Mouse (Mus musculus) cerebellum, adult 9-11 months (tissue): ENCODE measurements around the gene Ugt2b35.
"Not testable (repeated sequence)": the region's sequence is repeated elsewhere in the genome, so short reads cannot be mapped to it uniquely, and the experiment has no call there.

Experiments
- DNase-seq: peaks from one replicate; pipeline ENCODE4 v3.0.0; 2022

The Ugt2b35 gene

GRCm38 (mm10) chr5:87000395-87001073 is at the start of gene Ugt2b35:
Gene Ugt2b35, plus strand, starts transcription at chr5:87000860.
- no peak for DNase-seq

- no peak for DNase-seq
These were observed 40.2 kb upstream of the Ugt2b35 start for GRCm38 (mm10) chr5:86960504-86960903.

GRCm38 (mm10) chr5:86961587-86962358 is 38.9 kb upstream of the Ugt2b35 start:
- no peak for DNase-seq

DNA sequence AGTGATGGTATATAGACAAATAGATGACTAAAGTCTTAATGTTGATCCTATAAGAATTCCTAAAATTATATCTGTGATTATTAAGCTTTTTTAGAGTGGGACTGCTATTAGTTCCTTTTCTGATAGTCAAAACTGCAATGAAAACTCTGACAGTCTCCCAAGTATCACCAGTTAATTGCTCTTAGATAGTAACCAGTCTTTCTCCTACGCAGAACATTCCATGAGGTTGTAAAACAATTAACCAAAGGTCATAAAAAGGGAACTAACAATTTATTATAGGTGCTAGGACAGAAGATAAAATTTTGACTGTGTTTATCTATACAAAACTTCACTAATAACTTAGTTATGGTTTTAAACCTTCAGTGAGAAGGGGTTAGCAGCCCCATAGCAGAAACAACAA is 37.8 kb upstream of the Ugt2b35 start:
- not testable (repeated sequence) for DNase-seq

GRCm38 (mm10) chr5:86967271-86967670 is 33.4 kb upstream of the Ugt2b35 start:
- not testable (repeated sequence) for DNase-seq

GRCm38 (mm10) chr5:87004735-87005134 is 4.1 kb downstream of the Ugt2b35 start:
- no peak for DNase-seq

DNA sequence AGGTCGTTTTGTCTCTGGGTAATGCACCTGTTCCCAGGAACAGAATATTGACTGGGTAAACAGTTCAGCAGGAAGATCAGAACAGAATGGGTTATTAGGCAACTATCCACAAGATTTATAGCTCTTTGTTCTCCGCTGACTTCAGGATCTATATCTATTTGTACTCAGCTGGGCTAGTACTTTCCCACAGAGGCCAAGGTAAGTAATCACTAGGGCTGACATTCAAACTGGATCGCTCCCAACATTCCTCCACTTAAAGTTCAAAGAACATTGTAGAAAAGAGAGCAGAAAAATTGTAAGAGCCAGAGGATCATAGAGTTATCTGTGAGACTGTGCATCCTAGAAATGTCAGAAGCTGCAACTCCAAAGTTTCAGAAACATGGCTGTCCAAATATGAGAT is 14.8 kb downstream of the Ugt2b35 start:
- DNase-seq, result no peak

GRCm38 (mm10) chr5:87027359-87027758 is 26.7 kb downstream of the Ugt2b35 start:
- DNase-seq, result no peak

GRCm38 (mm10) chr5:87030624-87031023 is 30.0 kb downstream of the Ugt2b35 start:
- no peak for DNase-seq
